Mouse (Mus musculus): ENCODE data around the gene Mcub. TPM values are rescaled to one million over a fixed set of nuclear protein-coding genes. Genes with fewer than 3 reads are reported as not detected.

The Mcub gene
- 10 to 100 TPM in 1 of 2 experiments, 1 to 10 TPM in 1; 7.7 to 13.1 TPM for total RNA-seq (2021)
- long read RNA-seq, experiment 1, partial matches to known transcripts, result 0 of 3 reads
- long read RNA-seq, experiment 1, other reads (novel, unspliced or antisense), result 1 of 3 reads
- long read RNA-seq, experiment 2, transcript Mcub-201 (8 exons, 1,318 nt), result major isoform, 7 of 9 reads
- long read RNA-seq, experiment 2, partial matches to known transcripts, result 0 of 9 reads
- long read RNA-seq, experiment 2, other reads (novel, unspliced or antisense), result 2 of 9 reads

GRCm38 (mm10) chr3:129969432-129970395 lies at the start of gene Mcub:
Mcub (minus strand) TSS chr3:129970206.
- DNase-seq (ENCODE audit: low spot score in 2 of 2), result peak; percentile 41 to 43

GRCm38 (mm10) chr3:130012943-130013342 lies 42.9 kb upstream of the Mcub start:
- DNase-seq (ENCODE audit: low spot score in 2 of 2), result no peak

- no peak for DNase-seq (ENCODE audit: low spot score in 2 of 2)
These were observed 41.2 kb upstream of the Mcub start for GRCm38 (mm10) chr3:130011236-130011635.

GRCm38 (mm10) chr3:130006141-130006540 lies 36.1 kb upstream of the Mcub start:
- no peak for DNase-seq (ENCODE audit: low spot score in 2 of 2)

- DNase-seq (ENCODE audit: low spot score in 2 of 2), result no peak
These were observed 30.9 kb upstream of the Mcub start for GRCm38 (mm10) chr3:130000926-130001325.

- DNase-seq (ENCODE audit: low spot score in 2 of 2), result no peak
These were observed 28.5 kb upstream of the Mcub start for GRCm38 (mm10) chr3:129998526-129998925.

- DNase-seq (ENCODE audit: low spot score in 2 of 2), result no peak
These were observed 28.0 kb upstream of the Mcub start for GRCm38 (mm10) chr3:129998001-129998400.

- no peak for DNase-seq (ENCODE audit: low spot score in 2 of 2)
These were observed 27.3 kb upstream of the Mcub start for GRCm38 (mm10) chr3:129997324-129997723.

GRCm38 (mm10) chr3:129987297-129987696 lies 17.3 kb upstream of the Mcub start:
- DNase-seq (ENCODE audit: low spot score in 2 of 2), result no peak

- no peak for DNase-seq (ENCODE audit: low spot score in 2 of 2)
These were observed 15.3 kb upstream of the Mcub start for GRCm38 (mm10) chr3:129985335-129985734.

GRCm38 (mm10) chr3:129984797-129985196 lies 14.8 kb upstream of the Mcub start:
- no peak for DNase-seq (ENCODE audit: low spot score in 2 of 2)

GRCm38 (mm10) chr3:129982271-129982670 lies 12.3 kb upstream of the Mcub start:
- no peak for DNase-seq (ENCODE audit: low spot score in 2 of 2)

- no peak for DNase-seq (ENCODE audit: low spot score in 2 of 2)
These were observed 11.8 kb upstream of the Mcub start for GRCm38 (mm10) chr3:129981756-129982155.

- no peak for DNase-seq (ENCODE audit: low spot score in 2 of 2)
These were observed 9.5 kb upstream of the Mcub start for GRCm38 (mm10) chr3:129979510-129979909.

GRCm38 (mm10) chr3:129978716-129979115 lies 8.7 kb upstream of the Mcub start:
- no peak for DNase-seq (ENCODE audit: low spot score in 2 of 2)

GRCm38 (mm10) chr3:129976317-129976716 lies 6.3 kb upstream of the Mcub start:
- DNase-seq (ENCODE audit: low spot score in 2 of 2), result no peak

GRCm38 (mm10) chr3:129970529-129971515 lies 816 bp upstream of the Mcub start:
- DNase-seq (ENCODE audit: low spot score in 2 of 2), result peak in 1 of 2 experiments; percentile 8

- DNase-seq (ENCODE audit: low spot score in 2 of 2), result no peak
These were observed 975 bp downstream of the Mcub start for GRCm38 (mm10) chr3:129969031-129969430.

GRCm38 (mm10) chr3:129967874-129968273 lies 2.1 kb downstream of the Mcub start:
- no peak for DNase-seq (ENCODE audit: low spot score in 2 of 2)

- no peak for DNase-seq (ENCODE audit: low spot score in 2 of 2)
These were observed 5.3 kb downstream of the Mcub start for GRCm38 (mm10) chr3:129964681-129965080.

- no peak for DNase-seq (ENCODE audit: low spot score in 2 of 2)
These were observed 7.5 kb downstream of the Mcub start for GRCm38 (mm10) chr3:129962533-129962932.
